Mouse (Mus musculus): ENCODE measurements around the gene Nr2c2.
"Not testable (repeated sequence)": the region's sequence is repeated elsewhere in the genome, so short reads cannot be mapped to it uniquely, and the experiment has no call there.

Gene Nr2c2

GRCm38 (mm10) chr6:92091130-92091591 lies at the start of gene Nr2c2:
Gene Nr2c2, plus strand, starts transcription at chr6:92091390.
- peak; percentile 76 for ATAC-seq (ENCODE audit: insufficient number of reproducible peaks, low FRiP score, low TSS enrichment)

- no peak for ATAC-seq (ENCODE audit: insufficient number of reproducible peaks, low FRiP score, low TSS enrichment)
Measured at GRCm38 (mm10) chr6:92042055-92042454, 49.1 kb upstream of the Nr2c2 start.

- ATAC-seq (ENCODE audit: insufficient number of reproducible peaks, low FRiP score, low TSS enrichment), result no peak
Measured at GRCm38 (mm10) chr6:92042850-92043249, 48.3 kb upstream of the Nr2c2 start.

GRCm38 (mm10) chr6:92057768-92058167 lies 33.4 kb upstream of the Nr2c2 start:
- ATAC-seq (ENCODE audit: insufficient number of reproducible peaks, low FRiP score, low TSS enrichment), result no peak

GRCm38 (mm10) chr6:92061725-92062124 lies 29.5 kb upstream of the Nr2c2 start:
- no peak for ATAC-seq (ENCODE audit: insufficient number of reproducible peaks, low FRiP score, low TSS enrichment)

GRCm38 (mm10) chr6:92063452-92063851 lies 27.7 kb upstream of the Nr2c2 start:
- no peak for ATAC-seq (ENCODE audit: insufficient number of reproducible peaks, low FRiP score, low TSS enrichment)

- no peak for ATAC-seq (ENCODE audit: insufficient number of reproducible peaks, low FRiP score, low TSS enrichment)
Measured at GRCm38 (mm10) chr6:92064101-92064500, 27.1 kb upstream of the Nr2c2 start.

GRCm38 (mm10) chr6:92065721-92066496 lies 25.3 kb upstream of the Nr2c2 start:
- ATAC-seq (ENCODE audit: insufficient number of reproducible peaks, low FRiP score, low TSS enrichment), result no peak

GRCm38 (mm10) chr6:92067146-92067790 lies 23.9 kb upstream of the Nr2c2 start:
- ATAC-seq (ENCODE audit: insufficient number of reproducible peaks, low FRiP score, low TSS enrichment), result peak; percentile 77

- no peak for ATAC-seq (ENCODE audit: insufficient number of reproducible peaks, low FRiP score, low TSS enrichment)
Measured at GRCm38 (mm10) chr6:92071121-92071839, 19.9 kb upstream of the Nr2c2 start.

GRCm38 (mm10) chr6:92080730-92081129 lies 10.5 kb upstream of the Nr2c2 start:
- ATAC-seq (ENCODE audit: insufficient number of reproducible peaks, low FRiP score, low TSS enrichment), result no peak

- ATAC-seq (ENCODE audit: insufficient number of reproducible peaks, low FRiP score, low TSS enrichment), result no peak
Measured at GRCm38 (mm10) chr6:92082756-92083155, 8.4 kb upstream of the Nr2c2 start.

GRCm38 (mm10) chr6:92084932-92085331 lies 6.3 kb upstream of the Nr2c2 start:
- ATAC-seq (ENCODE audit: insufficient number of reproducible peaks, low FRiP score, low TSS enrichment), result no peak

GRCm38 (mm10) chr6:92089141-92089540 lies 2.0 kb upstream of the Nr2c2 start:
- ATAC-seq (ENCODE audit: insufficient number of reproducible peaks, low FRiP score, low TSS enrichment), result not testable (repeated sequence)

GRCm38 (mm10) chr6:92089982-92090381 lies 1.2 kb upstream of the Nr2c2 start:
- ATAC-seq (ENCODE audit: insufficient number of reproducible peaks, low FRiP score, low TSS enrichment), result no peak

- ATAC-seq (ENCODE audit: insufficient number of reproducible peaks, low FRiP score, low TSS enrichment), result no peak
Measured at GRCm38 (mm10) chr6:92090497-92090896, 693 bp upstream of the Nr2c2 start.

- ATAC-seq (ENCODE audit: insufficient number of reproducible peaks, low FRiP score, low TSS enrichment), result peak; percentile 94
Measured at GRCm38 (mm10) chr6:92091767-92092489, 738 bp downstream of the Nr2c2 start.

- ATAC-seq (ENCODE audit: insufficient number of reproducible peaks, low FRiP score, low TSS enrichment), result no peak
Measured at GRCm38 (mm10) chr6:92092737-92093136, 1.5 kb downstream of the Nr2c2 start.

GRCm38 (mm10) chr6:92093869-92094268 lies 2.7 kb downstream of the Nr2c2 start:
- no peak for ATAC-seq (ENCODE audit: insufficient number of reproducible peaks, low FRiP score, low TSS enrichment)

- no peak for ATAC-seq (ENCODE audit: insufficient number of reproducible peaks, low FRiP score, low TSS enrichment)
Measured at GRCm38 (mm10) chr6:92100679-92101360, 9.6 kb downstream of the Nr2c2 start.

Measured in cerebellum, adult (tissue).